Mouse (Mus musculus) cerebellum, postnatal 10 days (tissue): ENCODE measurements around the gene Cgnl1.

Experiments
- DNase-seq, 2 experiments: peaks; one replicate each; pipeline ENCODE4 v3.0.0; 2021; ENCODE audit warnings: mixed read lengths in 2 of 2

Cgnl1 gene

DNA sequence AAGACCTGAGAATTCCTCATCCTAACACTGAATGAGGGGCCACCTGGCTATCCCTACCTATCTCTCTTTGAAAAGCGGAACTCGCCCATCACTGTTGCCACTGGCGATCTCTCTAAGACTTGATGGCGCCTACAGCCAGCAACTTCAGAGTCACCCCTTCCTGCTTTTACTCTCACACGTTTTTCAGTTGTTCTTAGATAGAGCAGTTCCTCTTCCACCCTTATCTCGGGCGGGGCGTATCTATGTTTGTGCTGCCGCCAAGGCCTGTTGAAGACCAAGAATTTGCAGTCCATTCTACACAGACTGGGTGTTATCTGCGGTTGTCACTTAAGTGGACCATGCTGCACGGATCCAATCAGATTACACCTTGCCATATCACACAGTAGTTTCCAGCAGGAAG is 62.2 kb downstream of the Cgnl1 start:
- no peak for DNase-seq

- no peak for DNase-seq
Measured at GRCm38 (mm10) chr9:71707989-71708388, 63.4 kb downstream of the Cgnl1 start.

GRCm38 (mm10) chr9:71704332-71705014 is 66.9 kb downstream of the Cgnl1 start:
- DNase-seq: no peak

GRCm38 (mm10) chr9:71699087-71699486 is 72.3 kb downstream of the Cgnl1 start:
- DNase-seq: no peak

- DNase-seq: no peak
Measured at GRCm38 (mm10) chr9:71698116-71698515, 73.3 kb downstream of the Cgnl1 start.

GRCm38 (mm10) chr9:71697189-71697588 is 74.2 kb downstream of the Cgnl1 start:
- no peak for DNase-seq

DNA sequence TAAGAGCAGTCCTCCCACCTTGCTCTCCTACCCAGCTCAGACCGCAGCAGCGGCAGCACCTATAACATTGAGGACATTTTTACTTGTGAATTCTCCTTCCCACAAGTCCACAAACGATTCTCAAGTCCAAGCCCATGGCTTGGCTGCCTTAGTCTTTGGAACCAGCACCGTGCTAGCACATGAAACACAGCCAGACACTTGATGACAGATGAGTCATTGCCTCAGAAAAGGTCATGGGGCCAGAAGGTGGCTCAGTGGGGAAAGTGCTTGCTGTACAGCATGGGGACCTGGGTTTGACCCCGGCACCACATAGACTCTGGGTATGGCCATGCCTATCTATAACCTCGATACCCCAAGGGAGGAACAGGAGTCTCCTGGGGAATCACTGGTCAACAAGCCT is 74.6 kb downstream of the Cgnl1 start:
- peak; percentile 17 to 23 for DNase-seq

DNA sequence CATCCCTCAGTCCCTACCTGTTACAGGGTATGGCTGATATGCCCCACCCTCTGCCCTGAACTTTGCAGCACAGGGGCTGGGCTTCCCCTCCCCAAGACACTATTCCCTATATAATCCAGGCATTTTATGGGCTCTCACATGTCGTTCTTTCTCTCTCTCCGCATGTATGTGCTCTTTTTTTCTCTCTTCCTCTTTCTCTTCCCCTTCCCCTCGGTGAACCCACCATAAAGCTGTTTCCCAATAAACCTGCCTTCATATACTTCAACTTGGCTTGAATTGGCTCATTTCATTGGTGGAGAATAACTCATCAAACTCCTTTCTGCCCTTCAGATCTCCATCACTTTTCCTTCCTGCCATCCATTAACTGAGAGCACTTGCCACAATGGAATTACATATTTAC is 76.3 kb downstream of the Cgnl1 start:
- DNase-seq: no peak

DNA sequence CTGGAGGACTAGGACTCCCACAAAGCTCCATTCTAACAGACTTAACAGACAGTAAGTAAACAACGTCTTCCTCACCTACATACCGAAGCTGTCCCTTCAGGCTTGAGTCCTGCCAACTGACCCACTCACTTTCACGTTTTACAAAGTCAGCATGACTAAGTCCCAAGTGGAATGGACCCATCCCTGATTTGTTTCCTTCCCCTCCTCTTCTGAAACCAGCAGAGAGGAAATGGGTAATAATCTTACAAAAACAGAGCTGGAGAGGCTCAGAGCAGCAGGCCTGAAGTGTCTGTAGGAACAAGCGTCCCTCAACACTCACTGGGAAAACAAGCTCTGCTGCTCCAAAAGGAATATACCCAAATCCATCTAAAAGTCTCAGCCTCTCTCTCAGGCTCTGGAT is 77.2 kb downstream of the Cgnl1 start:
- DNase-seq: no peak

DNA sequence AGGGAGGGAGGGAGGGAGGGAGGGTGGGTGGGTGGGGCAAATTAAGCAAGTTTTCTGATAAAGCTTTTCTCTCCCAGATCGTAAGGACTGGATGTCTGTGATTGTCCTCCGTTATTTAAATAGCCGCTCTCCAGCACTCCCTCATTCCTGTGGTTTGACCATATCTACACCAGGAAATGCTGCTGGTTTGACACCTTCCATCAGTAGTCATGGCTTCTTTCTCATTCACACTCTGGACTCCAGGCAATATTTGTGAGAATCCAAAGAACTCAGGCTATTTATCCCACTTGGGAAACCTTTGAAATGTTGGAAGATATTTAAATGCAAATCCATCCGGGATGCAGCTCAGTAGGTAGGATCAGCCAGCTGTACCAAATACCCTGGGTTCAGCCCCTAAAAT is 77.6 kb downstream of the Cgnl1 start:
- no peak for DNase-seq

DNA sequence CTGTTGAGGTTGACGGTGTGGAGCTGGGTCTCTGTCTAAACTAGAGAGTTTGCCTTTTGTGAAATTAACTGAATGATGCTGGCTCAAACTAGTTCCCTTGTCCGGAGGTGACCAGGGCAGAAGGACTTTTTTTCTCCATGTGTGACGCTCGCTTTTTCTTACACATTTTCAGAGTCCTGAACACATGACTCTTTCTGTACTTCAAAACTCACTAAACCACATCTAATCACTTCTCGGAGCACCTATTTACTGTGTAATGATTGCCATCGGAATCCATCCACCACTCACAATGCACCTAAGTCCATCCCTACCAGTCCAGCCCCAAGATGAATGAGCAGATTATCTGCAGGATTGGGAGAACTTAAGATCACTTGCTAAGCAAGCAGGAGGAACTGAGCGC is 79.2 kb downstream of the Cgnl1 start:
- DNase-seq: no peak

GRCm38 (mm10) chr9:71689369-71690073 is 81.9 kb downstream of the Cgnl1 start:
- DNase-seq: no peak

DNA sequence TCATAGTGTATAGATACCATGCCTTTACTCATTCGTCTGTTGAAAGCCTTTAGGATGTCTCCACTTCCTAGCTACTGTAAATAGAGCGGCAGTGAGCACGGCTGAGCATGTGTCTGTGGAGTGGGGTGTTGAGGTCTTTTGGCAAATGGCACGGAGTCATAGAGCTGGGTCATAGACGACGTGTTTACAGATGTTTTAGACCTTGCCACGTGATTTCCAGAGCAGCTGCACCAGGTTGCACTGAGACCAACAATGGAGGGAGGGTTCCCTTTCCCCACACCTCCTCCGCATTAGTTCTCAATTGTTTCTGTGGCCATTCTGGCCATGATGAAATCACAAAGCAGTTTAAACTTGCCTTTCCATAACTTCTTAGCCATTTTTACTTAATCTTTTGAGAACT is 84.9 kb downstream of the Cgnl1 start:
- DNase-seq: no peak

DNA sequence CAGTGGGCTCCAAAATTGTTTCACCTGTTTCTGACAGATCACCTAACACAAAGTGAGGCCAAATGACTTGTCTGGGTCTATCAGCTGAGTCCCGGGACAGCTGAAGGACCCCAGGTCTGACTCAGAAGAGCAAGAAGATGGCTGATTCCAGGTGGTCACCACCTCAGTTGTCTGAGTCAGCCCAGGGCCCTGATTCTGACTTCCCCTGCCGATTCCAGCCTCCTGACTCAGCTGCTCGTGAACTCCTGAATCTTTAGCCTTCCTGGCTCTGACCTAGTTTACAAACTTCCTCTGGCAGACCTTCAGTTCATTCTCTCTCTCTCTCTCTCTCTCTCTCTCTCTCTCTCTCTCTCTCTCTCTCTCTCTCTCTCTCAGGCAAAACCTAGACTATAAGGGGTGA is 86.6 kb downstream of the Cgnl1 start:
- DNase-seq: no peak

DNA sequence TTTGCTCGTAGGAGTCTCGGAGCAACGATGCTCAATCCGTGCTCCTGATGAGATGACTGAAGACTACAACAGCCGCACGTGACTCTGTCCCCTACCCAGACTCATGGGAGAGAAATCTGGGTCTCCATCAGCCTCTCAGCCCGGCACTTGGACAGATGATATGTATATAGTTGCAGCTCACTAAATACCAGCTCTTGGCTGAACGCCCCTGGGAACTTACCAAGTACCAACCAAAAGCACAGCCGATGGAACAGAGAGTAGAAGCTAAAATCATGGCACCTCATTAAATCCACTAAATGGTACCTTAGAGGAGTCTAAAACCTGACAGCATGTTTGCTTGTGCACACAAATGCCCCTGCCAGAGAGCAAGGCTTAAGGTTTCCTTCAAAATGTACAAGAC is 91.0 kb downstream of the Cgnl1 start:
- DNase-seq: peak; percentile 21 to 24

DNA sequence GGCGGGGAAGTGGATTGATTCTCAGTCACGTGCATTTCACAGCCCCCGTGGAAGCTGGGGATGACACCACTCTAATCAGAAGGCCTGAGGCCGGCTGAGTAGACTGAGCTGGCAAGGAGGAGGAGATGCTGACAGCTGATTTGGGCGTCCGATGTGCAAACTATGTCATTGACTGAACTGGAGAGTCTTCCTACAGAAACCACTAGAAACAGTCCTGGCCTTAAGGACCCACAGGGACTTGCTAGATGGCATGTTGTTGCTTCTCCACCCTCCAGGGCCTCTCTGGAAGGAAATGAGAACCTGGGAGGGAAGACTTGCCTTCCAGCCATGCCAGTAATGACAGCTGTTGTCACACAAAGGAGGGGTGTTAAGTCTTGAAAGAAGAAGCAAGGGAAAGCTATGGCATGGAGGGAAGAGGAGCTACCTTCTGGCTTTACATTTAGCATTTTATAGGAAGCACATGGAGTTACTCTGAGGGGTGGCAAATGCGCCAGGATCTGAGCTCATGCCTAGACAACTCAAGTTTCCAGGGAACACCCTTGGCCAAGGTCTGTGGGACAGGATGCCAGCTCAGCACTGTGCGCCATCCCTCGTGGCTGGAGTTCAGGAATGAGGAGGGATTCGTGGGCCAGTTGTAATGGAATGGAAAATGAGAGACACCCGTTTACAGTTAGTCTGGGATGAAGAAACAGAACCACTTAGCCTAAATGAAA is 92.1 kb downstream of the Cgnl1 start:
- peak; percentile 49 to 60 for DNase-seq

DNA sequence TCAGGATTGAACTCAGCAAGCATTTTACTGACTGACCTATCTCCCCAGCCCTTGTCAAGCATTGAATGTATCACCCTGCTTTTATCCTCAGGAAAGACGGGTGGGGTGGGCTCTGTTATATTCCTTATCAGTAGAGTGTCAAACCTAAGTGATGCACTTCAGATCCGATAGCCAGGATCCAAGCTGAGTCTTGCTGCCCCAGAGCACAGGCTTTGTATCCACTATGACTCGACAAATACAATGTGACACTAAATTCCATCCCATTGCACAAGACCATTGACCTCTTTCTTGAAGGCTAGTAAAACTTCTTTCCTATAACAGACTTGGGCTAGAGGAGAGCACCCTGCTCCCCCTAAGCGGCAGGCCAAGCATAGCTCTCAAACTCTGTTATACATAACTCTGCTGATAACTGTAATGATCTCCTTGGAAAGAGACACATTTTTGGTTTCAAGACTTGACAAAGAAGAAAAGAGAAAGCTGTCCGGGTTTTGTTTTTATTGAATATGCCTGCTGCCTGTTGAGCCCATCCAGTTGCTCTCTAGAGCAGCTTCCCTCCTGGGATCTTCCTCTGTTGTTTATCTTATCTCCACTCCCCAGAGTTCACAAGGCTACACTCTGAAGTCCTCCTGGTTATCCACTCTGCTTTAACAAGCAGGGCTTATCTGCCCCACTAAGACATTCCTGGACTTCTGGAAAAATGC is 94.3 kb downstream of the Cgnl1 start:
- DNase-seq: no peak

GRCm38 (mm10) chr9:71675799-71676414 is 95.5 kb downstream of the Cgnl1 start:
- peak; percentile 16 to 25 for DNase-seq

DNA sequence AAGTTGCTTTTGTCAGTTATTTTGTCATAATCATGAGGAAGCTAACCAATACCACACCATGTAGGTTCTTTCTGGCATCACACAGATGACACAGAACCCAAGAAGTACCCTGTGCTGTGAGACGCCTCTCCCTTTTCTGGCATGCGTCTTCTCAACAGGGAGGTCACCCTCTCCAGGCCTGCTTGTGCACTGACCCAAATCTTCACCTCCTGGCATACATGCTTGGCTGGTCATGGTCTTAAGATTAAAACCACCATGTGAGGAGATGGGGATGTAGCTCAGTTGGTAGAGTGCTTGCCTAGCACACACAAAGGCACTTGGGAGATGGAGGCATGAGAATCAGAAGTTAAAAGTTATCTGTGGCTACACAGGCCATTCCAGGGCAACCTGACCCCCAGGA is 96.2 kb downstream of the Cgnl1 start:
- DNase-seq: no peak

DNA sequence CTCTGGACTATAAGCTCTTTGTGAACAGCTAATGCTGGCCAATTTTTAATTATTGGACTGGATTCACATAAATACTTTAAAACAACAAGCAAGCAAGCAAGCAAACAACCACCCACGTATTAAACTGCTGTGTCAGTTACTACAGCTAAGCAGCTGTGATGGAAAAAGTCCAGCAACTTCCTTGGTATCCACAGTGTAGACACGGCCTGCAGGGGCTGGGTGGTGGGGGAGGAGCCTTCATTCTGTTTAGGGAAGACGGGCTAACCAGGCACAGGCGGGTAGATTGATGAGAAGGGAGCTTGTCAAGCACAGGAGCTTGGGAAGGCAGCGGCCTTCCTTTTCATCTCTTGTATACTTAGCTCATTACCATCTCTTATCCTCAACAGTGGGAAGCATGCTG is 96.9 kb downstream of the Cgnl1 start:
- no peak for DNase-seq

- no peak for DNase-seq
Measured at GRCm38 (mm10) chr9:71672495-71672894, 98.9 kb downstream of the Cgnl1 start.

DNA sequence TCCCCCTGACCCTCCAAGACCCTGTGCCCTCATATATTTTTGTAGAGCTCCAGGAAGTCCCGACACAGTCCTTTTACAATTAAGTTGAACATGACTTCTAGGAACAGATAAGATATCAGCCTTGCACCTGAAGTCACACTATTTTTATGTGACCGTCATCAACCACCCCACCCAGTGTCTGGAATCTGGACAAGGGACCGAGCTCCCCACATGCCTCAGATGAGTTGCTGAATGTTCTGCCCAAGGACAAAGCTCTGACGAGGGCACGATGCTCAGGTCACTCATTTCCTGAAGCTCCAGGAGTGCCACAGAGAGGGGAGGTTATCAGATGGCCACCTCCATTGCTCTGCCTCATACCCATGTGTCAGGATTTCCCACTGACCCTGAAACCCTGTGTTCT is 100.7 kb downstream of the Cgnl1 start:
- DNase-seq: no peak

GRCm38 (mm10) chr9:71667616-71668015 is 103.8 kb downstream of the Cgnl1 start:
- DNase-seq: no peak
